Mouse (Mus musculus) hindbrain, postnatal 0 days (tissue): ENCODE measurements around the gene Amn. TPM values are rescaled to one million over a fixed set of nuclear protein-coding genes. Genes with fewer than 3 reads are reported as not detected.

Experiments used
- ATAC-seq: fragments of 200-750 bp; cut with Nextera tagmentation; 2 replicates; pipeline ENCODE4 v1.8.0; 2017; ENCODE audit warnings: mild to moderate bottlenecking, moderate TSS enrichment, moderate library complexity
- DNase-seq: peaks from one replicate; pipeline ENCODE4 v3.0.0-alpha.2; 2015; ENCODE audit warnings: low spot score
- H3K27ac ChIP-seq: fragments of 300-500 bp; sonication (generic); 2 replicates; pipeline ENCODE4 v1.5.1; 2014; ENCODE audit warnings: mild to moderate bottlenecking
- H3K27me3 ChIP-seq: fragments of 300-500 bp; sonication (generic); 2 replicates; pipeline ENCODE4 v1.6.1; 2014; ENCODE audit warnings: low read length, mixed read lengths; ENCODE audit not compliant: insufficient read depth
- H3K36me3 ChIP-seq: fragments of 300-500 bp; sonication (generic); 2 replicates; pipeline ENCODE4 v1.6.1; 2014; ENCODE audit warnings: low read length, mixed read lengths; ENCODE audit not compliant: insufficient read depth
- H3K4me1 ChIP-seq: fragments of 300-500 bp; sonication (generic); 2 replicates; pipeline ENCODE4 v1.6.1; 2014; ENCODE audit warnings: antibody characterized with exemption, low read length, mixed read lengths; ENCODE audit not compliant: insufficient read depth
- H3K4me2 ChIP-seq: fragments of 300-500 bp; sonication (generic); 2 replicates; pipeline ENCODE4 v1.6.1; 2014; ENCODE audit warnings: low read depth, mild to moderate bottlenecking, low read length, moderate library complexity, mixed read lengths
- H3K4me3 ChIP-seq: fragments of 300-500 bp; sonication (generic); 2 replicates; pipeline ENCODE4 v1.5.1; 2014; ENCODE audit warnings: low read length
- H3K9ac ChIP-seq: fragments of 300-500 bp; sonication (generic); replicated peaks from 2 replicates; pipeline ENCODE4 v1.6.1; 2014; ENCODE audit warnings: mild to moderate bottlenecking, low read length, moderate library complexity, mixed read lengths
- H3K9me3 ChIP-seq: fragments of 300-500 bp; sonication (generic); 2 replicates; pipeline ENCODE4 v1.6.1; 2016; ENCODE audit warnings: low read length, mixed read lengths
- CTCF ChIP-seq: IDR thresholded peaks from 2 replicates; pipeline ENCODE4 v1.5.1; 2016; ENCODE audit warnings: antibody characterized with exemption, control low read depth, low read depth
- WGBS: fragments of 180-500 bp; shearing (Covaris S2); extraction: QIAGEN DNeasy Blood & Tissue Kit; methylation state at CpG from one replicate; pipeline ENCODE4 v1.1.7; 2014; 5-methylcytosine and 5-hydroxymethylcytosine counted together
- polyA plus RNA-seq: library from polyadenylated mRNA; unstranded; fragments of >200 nt; fragmentation: Nextera tagmentation; extraction: Ambion mirVana; gene quantifications from 2 replicates; pipeline ENCODE4 v1.2.1, GENCODE M21; 2015
- total RNA-seq: library from RNA; depleted of rRNA; stranded (reverse); fragments of >200 nt; gene quantifications from 2 replicates; pipeline ENCODE4 v1.2.3, GENCODE M21; 2014; rRNA removed

The Amn gene
- total and polyA plus RNA-seq, 2 experiments from 2014 or later = 106 to 133 TPM

DNA sequence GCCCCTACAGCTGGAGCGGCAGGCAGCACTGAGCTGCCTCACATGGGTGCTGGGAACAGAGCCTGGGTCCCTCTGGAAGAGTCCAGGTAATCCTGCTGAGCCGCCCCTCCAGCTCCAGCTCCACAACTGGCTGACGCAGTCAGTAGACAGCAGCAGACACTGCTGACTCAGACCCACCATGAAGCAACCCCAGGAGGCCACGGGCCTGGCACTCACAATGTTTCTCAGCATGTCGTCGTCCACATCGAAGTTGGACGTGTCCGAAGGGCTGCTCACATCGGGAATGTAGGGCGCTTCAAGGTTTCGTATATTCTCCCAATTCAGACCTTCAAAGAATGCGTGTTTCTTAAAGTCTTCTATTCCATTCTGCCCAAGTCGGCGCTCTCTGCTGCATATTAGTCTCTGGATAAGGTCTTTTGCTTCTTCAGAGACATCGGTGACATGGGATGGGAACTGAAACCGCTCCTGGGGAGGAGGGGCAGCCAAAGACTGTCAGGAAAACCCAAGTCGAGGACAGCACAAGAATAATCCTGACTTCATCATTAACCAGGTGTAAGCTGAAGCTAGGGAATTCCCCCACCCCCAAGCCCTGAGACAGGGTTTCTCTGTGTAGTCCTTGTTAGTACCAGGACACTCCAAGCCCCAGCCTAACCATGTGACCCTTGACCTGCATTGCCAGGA lies 55.0 kb downstream of the Amn start:
- H3K4me3 ChIP-seq = no peak overlapping the region
- H3K36me3 ChIP-seq = peaks cover 71% of the 10 kb centered on the region
- H3K27ac ChIP-seq = no peak overlapping the region
- no peak overlapping the region for H3K9ac ChIP-seq
- H3K9me3 ChIP-seq = no peaks in the 10 kb centered on the region
- H3K4me1 ChIP-seq = no peaks in the 10 kb centered on the region
- H3K27me3 ChIP-seq = no peaks in the 10 kb centered on the region
- H3K4me2 ChIP-seq = no peak overlapping the region
- DNase-seq = no peak
- no peak for ATAC-seq
- no peak for TF ChIP-seq CTCF
- WGBS = 92% methylated on average over 18 of the region's 18 CpGs

Other genes starting within 250 kb of the Amn start
- gene Rcor1, start 231.7 kb upstream of the Amn start, total RNA-seq = 11.1 and 13.1 TPM in 2 replicates
- gene Rcor1, start 231.7 kb upstream of the Amn start, polyA plus RNA-seq = 3.0 and 3.1 TPM in 2 replicates
- 35.8 and 40.8 TPM in 2 replicates for gene Traf3, start 104.7 kb upstream of the Amn start, total RNA-seq
- gene Traf3, start 104.7 kb upstream of the Amn start, polyA plus RNA-seq = 12.9 and 13.7 TPM in 2 replicates
- not detected in 2 replicates for gene 4930595D18Rik, start 86.6 kb upstream of the Amn start, total RNA-seq
- gene 4930595D18Rik, start 86.6 kb upstream of the Amn start, polyA plus RNA-seq = not detected in 2 replicates
- gene Cdc42bpb, start 106.6 kb downstream of the Amn start, total RNA-seq = 229 and 236 TPM in 2 replicates
- gene Cdc42bpb, start 106.6 kb downstream of the Amn start, polyA plus RNA-seq = 28.4 and 30.4 TPM in 2 replicates
- gene Lbhd2, start 135.7 kb downstream of the Amn start, total RNA-seq = 4.3 and 11.8 TPM in 2 replicates
- 6.0 and 7.8 TPM in 2 replicates for gene Lbhd2, start 135.7 kb downstream of the Amn start, polyA plus RNA-seq
- gene Exoc3l4, start 145.9 kb downstream of the Amn start, total RNA-seq = 0.99 and 2.9 TPM in 2 replicates
- 1.7 and 2.3 TPM in 2 replicates for gene Exoc3l4, start 145.9 kb downstream of the Amn start, polyA plus RNA-seq
- 0.14 and 1.4 TPM in 2 replicates for gene Tnfaip2, start 171.4 kb downstream of the Amn start, total RNA-seq
- gene Tnfaip2, start 171.4 kb downstream of the Amn start, polyA plus RNA-seq = 0.99 and 1.7 TPM in 2 replicates
- gene Gm266, start 214.7 kb downstream of the Amn start, total RNA-seq = 11.5 and 22.1 TPM in 2 replicates
- 11.8 TPM in 2 replicates for gene Gm266, start 214.7 kb downstream of the Amn start, polyA plus RNA-seq